Mouse (Mus musculus) neural tube, embryonic 12.5 days (tissue): ENCODE data around the gene Gtf3c3. TPM values are rescaled to one million over a fixed set of nuclear protein-coding genes. Genes with fewer than 3 reads are reported as not detected.

Source experiments
- ATAC-seq: fragments of 200-750 bp; cut with Nextera tagmentation; 2 replicates; pipeline ENCODE4 v1.8.0; 2017; ENCODE audit warnings: low read depth, mild to moderate bottlenecking, moderate TSS enrichment, moderate library complexity; ENCODE audit not compliant: low FRiP score
- H3K27ac ChIP-seq: fragments of 300-500 bp; sonication (generic); 2 replicates; pipeline ENCODE4 v1.5.1; 2016
- H3K27me3 ChIP-seq: fragments of 300-500 bp; sonication (generic); replicated peaks from 2 replicates; pipeline ENCODE4 v1.6.1; 2016; ENCODE audit warnings: mild to moderate bottlenecking
- H3K36me3 ChIP-seq: fragments of 300-500 bp; sonication (generic); 2 replicates; pipeline ENCODE4 v1.6.1; 2016; ENCODE audit warnings: mild to moderate bottlenecking
- H3K4me1 ChIP-seq: fragments of 300-500 bp; sonication (generic); 2 replicates; pipeline ENCODE4 v1.6.1; 2016
- H3K4me2 ChIP-seq: fragments of 300-500 bp; sonication (generic); replicated peaks from 2 replicates; pipeline ENCODE4 v1.6.1; 2016; ENCODE audit warnings: mild to moderate bottlenecking
- H3K4me3 ChIP-seq: fragments of 300-500 bp; sonication (generic); 2 replicates; pipeline ENCODE4 v1.5.1; 2016
- H3K9ac ChIP-seq: fragments of 300-500 bp; sonication (generic); 2 replicates; pipeline ENCODE4 v1.6.1; 2016; ENCODE audit warnings: mild to moderate bottlenecking
- H3K9me3 ChIP-seq: fragments of 300-500 bp; sonication (generic); 2 replicates; pipeline ENCODE4 v1.6.1; 2016; ENCODE audit warnings: mild to moderate bottlenecking
- WGBS: fragments of 180-500 bp; shearing (Covaris S2); methylation state at CpG from one replicate; pipeline ENCODE4 v1.1.7; 2016; 5-methylcytosine and 5-hydroxymethylcytosine counted together
- polyA plus RNA-seq: library from polyadenylated mRNA; unstranded; fragments of >200 nt; fragmentation: Nextera tagmentation; extraction: Ambion mirVana; gene quantifications from 2 replicates; pipeline ENCODE4 v1.2.1, GENCODE M21; 2016

Gene Gtf3c3
- polyA plus RNA-seq: 24.8 and 27.7 TPM in 2 replicates

DNA sequence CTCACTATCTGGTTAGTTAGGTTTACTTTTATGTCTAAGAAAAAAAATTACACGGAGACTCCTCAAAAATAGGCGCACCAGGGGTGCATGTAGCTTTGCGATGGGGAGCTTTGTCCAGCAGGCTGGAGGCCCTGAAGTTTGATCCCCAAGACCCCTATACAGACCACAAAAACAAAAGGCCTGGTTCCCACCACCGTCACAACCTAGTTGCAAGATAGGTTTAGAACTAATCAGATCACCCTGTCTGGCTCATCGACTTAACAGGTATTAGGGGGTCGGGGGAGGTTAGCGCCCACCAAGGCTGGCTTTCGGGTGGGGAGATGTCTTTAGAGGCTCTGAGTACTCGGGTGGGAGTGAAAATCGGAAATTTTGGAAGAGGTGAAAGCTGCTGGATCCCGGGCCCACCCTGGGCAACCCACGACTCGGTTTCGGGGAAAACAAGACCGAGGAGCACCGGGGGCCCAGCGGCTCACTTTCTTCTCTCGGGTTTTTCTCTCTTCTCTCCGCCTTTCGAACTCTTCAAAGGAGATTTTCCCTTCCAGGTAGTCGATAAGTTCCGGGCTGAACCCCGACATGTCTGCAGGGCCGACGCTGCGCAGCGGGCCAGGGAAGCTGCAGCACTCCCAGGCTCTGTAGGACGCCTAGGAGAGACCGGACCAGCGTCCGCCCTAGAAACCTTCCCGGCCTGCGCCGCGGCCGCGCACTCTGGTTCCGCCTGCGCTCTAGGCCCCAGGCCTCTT lies at the start of gene Gtf3c3:
Gene Gtf3c3 (minus strand): TSS at position 632 of the 740 bp plus-strand sequence.
- 3% methylated on average over 39 of the region's 39 CpGs for WGBS
- peak; percentile 99 for ATAC-seq
- Histone ChIP-seq H3K27me3 (no peaks in the 10 kb centered on the region), H3K27ac (no peak within 1 kb of the TSS), H3K9me3 (no peaks in the 10 kb centered on the region), H3K4me1 (peaks cover 6% of the 10 kb centered on the region), H3K36me3 (peaks cover 8% of the 10 kb centered on the region; the same call in 1 of the 2 replicates), H3K4me3 (peak within 1 kb of the TSS; percentile 75), H3K4me2 (peak within 1 kb of the TSS; percentile 82), H3K9ac (peak within 1 kb of the TSS; percentile 78)

GRCm38 (mm10) chr1:54484744-54485420 lies 46.1 kb upstream of the Gtf3c3 start:
- H3K27ac ChIP-seq: no peak overlapping the region
- ATAC-seq: no peak

DNA sequence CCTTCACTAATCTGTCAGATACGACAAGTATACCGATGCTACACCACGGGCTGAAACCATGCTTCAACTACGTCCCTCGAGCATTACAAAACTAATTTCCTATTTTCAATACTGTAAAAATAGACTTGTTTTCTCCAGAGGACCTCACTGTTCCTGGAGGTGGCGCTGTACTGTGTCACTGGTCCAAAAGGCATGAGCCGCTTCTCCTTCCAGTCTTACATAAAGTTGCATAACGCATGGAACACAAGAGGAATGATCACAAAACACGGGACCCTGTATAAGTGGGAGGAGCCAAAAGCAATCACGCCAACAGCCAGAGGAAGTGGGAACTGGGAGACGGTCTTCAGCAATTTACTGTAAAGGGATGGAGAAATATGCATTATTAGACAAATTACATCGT lies 41.7 kb upstream of the Gtf3c3 start:
- Histone ChIP-seq H3K36me3 (peaks cover 18% of the 10 kb centered on the region), H3K9ac (no peak overlapping the region), H3K27ac (no peak overlapping the region), H3K27me3 (no peaks in the 10 kb centered on the region), H3K9me3 (no peaks in the 10 kb centered on the region), H3K4me2 (no peak overlapping the region), H3K4me3 (no peak overlapping the region), H3K4me1 (no peaks in the 10 kb centered on the region)
- WGBS: 94% methylated on average over 12 of the region's 12 CpGs
- ATAC-seq: no peak

More at GRCm38 (mm10) chr1:54484744-54485420, 46.1 kb upstream of the Gtf3c3 start:
- H3K4me2 ChIP-seq: no peak overlapping the region
- H3K36me3 ChIP-seq: peaks cover 27% of the 10 kb centered on the region
- H3K4me1 ChIP-seq: no peaks in the 10 kb centered on the region
- no peaks in the 10 kb centered on the region for H3K9me3 ChIP-seq
- WGBS: 91% methylated on average over 3 of the region's 3 CpGs
- H3K9ac ChIP-seq: no peak overlapping the region
- H3K4me3 ChIP-seq: no peak overlapping the region
- H3K27me3 ChIP-seq: no peaks in the 10 kb centered on the region

GRCm38 (mm10) chr1:54468662-54469061 lies 29.9 kb upstream of the Gtf3c3 start:
- no peak for ATAC-seq

GRCm38 (mm10) chr1:54467366-54467765 lies 28.6 kb upstream of the Gtf3c3 start:
- Histone ChIP-seq H3K27me3 (no peaks in the 10 kb centered on the region), H3K4me3 (no peak overlapping the region), H3K36me3 (no peaks in the 10 kb centered on the region), H3K9me3 (no peaks in the 10 kb centered on the region), H3K4me2 (no peak overlapping the region), H3K27ac (no peak overlapping the region), H3K9ac (no peak overlapping the region), H3K4me1 (no peaks in the 10 kb centered on the region)
- 97% methylated on average over 1 of the region's 1 CpGs for WGBS
- ATAC-seq: no peak

More at GRCm38 (mm10) chr1:54468662-54469061, 29.9 kb upstream of the Gtf3c3 start:
- H3K4me1 ChIP-seq: no peaks in the 10 kb centered on the region
- no peak overlapping the region for H3K27ac ChIP-seq
- no peak overlapping the region for H3K9ac ChIP-seq
- no peaks in the 10 kb centered on the region for H3K9me3 ChIP-seq
- no peak overlapping the region for H3K4me3 ChIP-seq
- H3K36me3 ChIP-seq: no peaks in the 10 kb centered on the region
- H3K4me2 ChIP-seq: no peak overlapping the region
- no peaks in the 10 kb centered on the region for H3K27me3 ChIP-seq

DNA sequence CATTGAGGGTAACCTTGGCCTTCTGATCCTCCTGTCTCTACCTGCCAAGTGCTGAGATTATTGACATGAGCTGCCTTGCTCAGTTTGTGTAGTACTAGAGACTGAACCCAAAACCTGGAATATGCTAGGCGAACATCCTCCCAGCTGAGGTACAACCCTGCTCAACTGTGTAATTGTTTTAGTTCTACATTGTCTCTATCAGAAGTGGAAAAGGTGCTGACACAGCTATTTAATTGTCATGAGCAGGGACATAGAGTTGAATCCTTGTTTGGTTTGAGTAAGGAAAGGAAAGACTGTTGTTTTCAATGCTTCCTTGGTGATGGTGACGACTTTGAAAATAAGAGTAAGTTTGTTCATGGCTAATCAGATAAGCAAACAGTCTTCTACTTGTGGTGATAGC lies 13.3 kb upstream of the Gtf3c3 start:
- no peak overlapping the region for H3K9ac ChIP-seq
- no peak overlapping the region for H3K4me3 ChIP-seq
- H3K9me3 ChIP-seq: no peaks in the 10 kb centered on the region
- H3K36me3 ChIP-seq: no peaks in the 10 kb centered on the region
- ATAC-seq: no peak
- no peak overlapping the region for H3K4me2 ChIP-seq
- H3K27ac ChIP-seq: no peak overlapping the region
- no peaks in the 10 kb centered on the region for H3K27me3 ChIP-seq
- no peaks in the 10 kb centered on the region for H3K4me1 ChIP-seq
- 87% methylated on average over 2 of the region's 2 CpGs for WGBS

- H3K9me3 ChIP-seq: no peaks in the 10 kb centered on the region
- H3K27me3 ChIP-seq: no peaks in the 10 kb centered on the region
- H3K4me1 ChIP-seq: no peaks in the 10 kb centered on the region
- no peak overlapping the region for H3K27ac ChIP-seq
- no peak overlapping the region for H3K4me2 ChIP-seq
- no peak for ATAC-seq
- 82% methylated on average over 4 of the region's 4 CpGs for WGBS
- H3K9ac ChIP-seq: no peak overlapping the region
- H3K36me3 ChIP-seq: no peaks in the 10 kb centered on the region
- H3K4me3 ChIP-seq: no peak overlapping the region
Measured at GRCm38 (mm10) chr1:54448833-54449232, 10.1 kb upstream of the Gtf3c3 start.

DNA sequence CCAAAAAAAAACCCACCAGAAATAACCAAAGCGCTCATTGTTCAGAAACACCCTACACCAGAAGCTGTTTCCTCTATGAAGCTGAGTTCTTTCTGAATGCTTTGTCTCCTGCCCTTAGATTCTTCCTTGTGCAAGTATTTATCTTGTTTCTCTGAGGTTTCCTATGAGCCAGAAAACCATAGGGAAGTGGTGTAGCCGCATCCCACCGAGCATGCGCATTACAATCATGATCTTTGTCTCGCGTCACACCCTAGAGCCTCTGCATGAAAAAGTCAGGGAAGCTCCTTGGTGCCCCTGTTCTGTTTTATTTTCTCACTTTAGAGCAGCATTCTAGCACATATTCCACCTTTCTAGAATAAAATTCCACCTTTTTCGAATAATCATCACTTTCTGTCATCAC lies 4.9 kb upstream of the Gtf3c3 start:
- Histone ChIP-seq H3K4me1 (no peaks in the 10 kb centered on the region), H3K9ac (no peak overlapping the region), H3K9me3 (no peaks in the 10 kb centered on the region), H3K27ac (no peak overlapping the region), H3K4me3 (no peak overlapping the region), H3K27me3 (no peaks in the 10 kb centered on the region), H3K4me2 (no peak overlapping the region), H3K36me3 (no peaks in the 10 kb centered on the region)
- no peak for ATAC-seq
- WGBS: 51% methylated on average over 7 of the region's 7 CpGs

GRCm38 (mm10) chr1:54439080-54439476 lies 307 bp upstream of the Gtf3c3 start:
- H3K9ac ChIP-seq: peak overlapping the region; percentile 78
- H3K4me2 ChIP-seq: peak overlapping the region; percentile 82
- H3K27me3 ChIP-seq: no peaks in the 10 kb centered on the region
- no peaks in the 10 kb centered on the region for H3K9me3 ChIP-seq
- 52% methylated on average over 3 of the region's 3 CpGs for WGBS
- H3K36me3 ChIP-seq: peaks cover 3% of the 10 kb centered on the region; the same call in 1 of the 2 replicates
- H3K27ac ChIP-seq: no peak overlapping the region
- peaks cover 6% of the 10 kb centered on the region for H3K4me1 ChIP-seq
- peak; percentile 31; the same call in 1 of the 2 replicates for ATAC-seq
- peak overlapping the region; percentile 75 for H3K4me3 ChIP-seq

- peaks cover 63% of the 10 kb centered on the region for H3K36me3 ChIP-seq
Measured at GRCm38 (mm10) chr1:54422195-54422750, 16.5 kb downstream of the Gtf3c3 start.

GRCm38 (mm10) chr1:54421670-54422069 lies 17.1 kb downstream of the Gtf3c3 start:
- H3K36me3 ChIP-seq: peaks cover 63% of the 10 kb centered on the region
- H3K9ac ChIP-seq: no peak overlapping the region
- H3K9me3 ChIP-seq: no peaks in the 10 kb centered on the region
- no peaks in the 10 kb centered on the region for H3K27me3 ChIP-seq
- WGBS: 95% methylated on average over 3 of the region's 3 CpGs
- H3K4me1 ChIP-seq: no peaks in the 10 kb centered on the region
- no peak overlapping the region for H3K4me2 ChIP-seq
- no peak overlapping the region for H3K27ac ChIP-seq
- no peak for ATAC-seq
- H3K4me3 ChIP-seq: no peak overlapping the region

More at GRCm38 (mm10) chr1:54422195-54422750, 16.5 kb downstream of the Gtf3c3 start:
- H3K27ac ChIP-seq: no peak overlapping the region
- 96% methylated on average over 4 of the region's 4 CpGs for WGBS
- H3K9ac ChIP-seq: no peak overlapping the region
- H3K27me3 ChIP-seq: no peaks in the 10 kb centered on the region
- H3K4me1 ChIP-seq: no peaks in the 10 kb centered on the region
- ATAC-seq: no peak
- H3K4me2 ChIP-seq: no peak overlapping the region
- H3K9me3 ChIP-seq: no peaks in the 10 kb centered on the region
- H3K4me3 ChIP-seq: no peak overlapping the region

DNA sequence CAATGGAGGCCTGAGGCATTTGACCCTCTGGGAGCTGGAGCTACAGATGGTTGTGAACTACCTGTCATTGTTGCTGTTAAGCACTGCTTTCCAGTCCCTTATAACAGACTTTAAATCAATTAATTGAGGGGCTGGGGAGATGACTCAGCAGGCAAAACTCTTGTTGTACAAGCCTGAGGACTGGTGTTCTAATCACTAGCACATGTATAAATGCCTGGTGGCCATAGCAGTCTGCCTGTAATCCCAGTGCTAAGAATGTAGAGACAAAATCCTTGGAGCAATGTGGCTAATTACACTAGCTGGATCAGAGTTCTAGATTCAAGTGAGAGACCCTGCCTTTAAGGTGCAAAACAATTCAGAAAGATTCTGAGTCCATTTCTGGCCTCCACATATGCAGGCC lies 36.0 kb downstream of the Gtf3c3 start:
- no peak for ATAC-seq
- no peak overlapping the region for H3K9ac ChIP-seq
- no peak overlapping the region for H3K4me3 ChIP-seq
- no peak overlapping the region for H3K4me2 ChIP-seq
- no peaks in the 10 kb centered on the region for H3K27me3 ChIP-seq
- H3K36me3 ChIP-seq: peaks cover 41% of the 10 kb centered on the region
- H3K27ac ChIP-seq: no peak overlapping the region
- H3K4me1 ChIP-seq: no peaks in the 10 kb centered on the region
- H3K9me3 ChIP-seq: no peaks in the 10 kb centered on the region
